Mouse (Mus musculus): Measurements from ENCODE around the gene Serpina3j. TPM values are rescaled to one million over a fixed set of nuclear protein-coding genes. Genes with fewer than 3 reads are reported as not detected.
"Not testable (repeated sequence)": the region's sequence is repeated elsewhere in the genome, so short reads cannot be mapped to it uniquely, and the experiment has no call there.

Serpina3j gene
- polyA plus RNA-seq, 1 experiment from 2014 or later, result not detected

DNA sequence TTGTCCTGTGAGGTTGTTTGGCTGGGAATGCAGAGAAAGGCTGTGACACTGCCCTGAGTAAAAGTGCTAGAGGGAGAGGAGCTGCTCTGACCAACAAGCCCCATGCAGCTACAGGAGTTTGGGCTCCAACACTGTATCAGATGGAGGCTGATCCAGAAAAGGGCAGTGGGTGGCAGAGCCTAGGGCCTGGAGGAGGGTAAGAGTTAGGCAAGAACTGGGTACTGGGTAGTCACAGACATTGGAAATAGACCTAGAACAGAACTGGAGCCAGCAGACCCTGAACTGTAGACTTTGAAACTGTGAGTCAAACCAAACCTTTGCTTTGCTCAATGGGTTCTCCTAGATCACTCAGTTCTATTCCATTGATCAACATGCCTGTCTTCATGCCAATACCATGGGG is 22.5 kb downstream of the Serpina3j start:
- not testable (repeated sequence) for H3K36me3 ChIP-seq; H3K4me3 ChIP-seq; H3K4me1 ChIP-seq; H3K9me3 ChIP-seq; H3K27ac ChIP-seq; H3K9ac ChIP-seq; H3K27me3 ChIP-seq; H3K4me2 ChIP-seq (replicated peaks); ATAC-seq (ENCODE audit: insufficient number of reproducible peaks, insufficient read depth, low FRiP score, low TSS enrichment)

DNA sequence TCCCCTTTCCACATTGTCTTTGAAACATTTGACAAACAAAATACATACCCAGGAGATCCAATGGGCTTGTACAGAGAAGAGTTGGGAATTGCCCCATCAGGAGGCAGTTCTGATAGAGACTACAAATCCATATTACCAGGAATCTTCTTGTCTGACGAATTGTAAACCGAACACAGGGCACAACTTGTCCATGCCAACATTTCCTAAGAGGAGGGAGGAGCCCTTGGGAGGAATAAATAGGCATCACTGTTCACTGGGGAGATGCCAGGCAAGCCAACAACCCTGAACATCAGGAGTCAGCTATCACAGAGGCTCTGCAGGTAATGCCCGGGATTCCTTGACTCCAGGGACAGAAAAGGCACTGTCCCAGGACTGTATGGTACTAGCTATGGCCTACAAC is 23.9 kb downstream of the Serpina3j start, which contains the start of the genes Serpina3k and Serpina3m:
TSS of gene Serpina3k (plus strand) at position 261 of the 400 bp plus-strand sequence.
TSS of gene Serpina3m (plus strand) at position 261 of the 400 bp plus-strand sequence.
- not testable (repeated sequence) for ATAC-seq (ENCODE audit: insufficient number of reproducible peaks, insufficient read depth, low FRiP score, low TSS enrichment); H3K9ac ChIP-seq; H3K4me1 ChIP-seq; H3K4me3 ChIP-seq; H3K27me3 ChIP-seq; H3K27ac ChIP-seq; H3K4me2 ChIP-seq (replicated peaks); H3K36me3 ChIP-seq; H3K9me3 ChIP-seq
- 85% methylated on average over 3 of the region's 3 CpGs for WGBS

DNA sequence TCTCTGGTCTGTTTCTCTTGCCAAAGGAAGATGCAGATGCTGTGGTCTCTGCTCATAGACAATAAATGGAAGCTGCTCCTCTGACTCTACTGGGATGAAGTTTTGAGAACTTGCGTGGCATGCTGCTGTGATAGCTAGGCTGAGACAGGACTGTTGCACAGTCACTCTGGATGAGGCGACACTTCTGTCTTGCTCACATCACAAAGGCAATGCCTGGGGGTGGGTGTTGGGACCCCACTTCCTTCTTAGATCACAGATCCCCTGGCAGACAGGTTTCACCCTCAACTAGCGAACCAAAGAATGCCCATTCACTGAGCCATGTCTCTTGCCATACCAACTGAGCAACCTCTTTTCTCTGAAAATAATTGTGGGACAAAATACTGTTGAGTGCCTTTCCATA is 24.4 kb downstream of the Serpina3j start:
- Histone ChIP-seq H3K9me3 (no peaks in the 10 kb centered on the region), H3K27ac (no peak overlapping the region), H3K4me3 (no peak overlapping the region), H3K4me1 (no peaks in the 10 kb centered on the region), H3K9ac (no peak overlapping the region), H3K4me2 (replicated peaks) (no peak overlapping the region), H3K36me3 (no peaks in the 10 kb centered on the region), H3K27me3 (no peaks in the 10 kb centered on the region)
- 91% methylated on average over 3 of the region's 3 CpGs for WGBS
- ATAC-seq (ENCODE audit: insufficient number of reproducible peaks, insufficient read depth, low FRiP score, low TSS enrichment), result no peak

DNA sequence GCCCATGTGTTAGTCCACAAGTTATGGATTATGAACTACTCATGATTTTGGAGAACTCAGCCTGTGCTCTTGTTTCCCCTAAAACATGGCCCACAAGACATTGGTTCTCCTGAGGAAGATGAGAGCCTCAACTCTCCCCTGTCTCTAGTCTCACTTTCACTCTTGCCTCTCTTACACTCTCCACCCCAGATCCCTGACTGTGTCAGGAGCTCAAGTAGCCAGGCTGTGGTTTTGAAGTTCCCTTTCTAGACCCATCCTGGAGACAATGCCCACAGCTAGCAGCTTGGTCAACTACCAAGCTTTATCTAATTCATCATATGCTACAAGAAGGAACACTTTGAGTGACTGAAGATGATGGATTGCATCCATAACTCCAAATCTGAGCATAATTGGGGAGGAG is 28.1 kb downstream of the Serpina3j start:
- H3K4me3 ChIP-seq; H3K36me3 ChIP-seq; H3K27ac ChIP-seq; H3K4me1 ChIP-seq; H3K9me3 ChIP-seq; H3K4me2 ChIP-seq (replicated peaks); H3K9ac ChIP-seq; H3K27me3 ChIP-seq; ATAC-seq (ENCODE audit: insufficient number of reproducible peaks, insufficient read depth, low FRiP score, low TSS enrichment): not testable (repeated sequence)

DNA sequence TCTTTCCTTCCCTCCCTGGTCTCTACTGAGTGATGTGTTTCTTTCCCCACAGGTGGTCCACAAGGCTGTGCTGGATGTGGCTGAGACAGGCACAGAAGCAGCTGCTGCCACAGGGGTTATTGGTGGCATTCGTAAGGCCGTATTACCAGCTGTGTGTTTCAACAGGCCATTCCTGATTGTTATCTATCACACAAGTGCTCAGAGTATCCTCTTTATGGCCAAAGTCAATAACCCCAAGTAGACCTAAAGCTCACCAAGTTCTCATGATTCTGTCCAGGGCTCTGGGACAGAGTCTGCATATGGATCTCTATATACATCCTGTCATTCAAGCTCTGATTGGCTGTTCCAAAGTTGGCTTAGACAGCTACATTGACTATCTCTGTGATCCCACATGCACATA is 30.8 kb downstream of the Serpina3j start:
- ATAC-seq (ENCODE audit: insufficient number of reproducible peaks, insufficient read depth, low FRiP score, low TSS enrichment), result no peak
- H3K27me3 ChIP-seq, result no peaks in the 10 kb centered on the region
- no peaks in the 10 kb centered on the region for H3K36me3 ChIP-seq
- no peaks in the 10 kb centered on the region for H3K9me3 ChIP-seq
- H3K4me3 ChIP-seq, result no peak overlapping the region
- no peak overlapping the region for H3K9ac ChIP-seq
- no peak overlapping the region for H3K27ac ChIP-seq
- H3K4me1 ChIP-seq, result no peaks in the 10 kb centered on the region
- H3K4me2 ChIP-seq (replicated peaks), result no peak overlapping the region
- 72% methylated on average over 2 of the region's 2 CpGs for WGBS

DNA sequence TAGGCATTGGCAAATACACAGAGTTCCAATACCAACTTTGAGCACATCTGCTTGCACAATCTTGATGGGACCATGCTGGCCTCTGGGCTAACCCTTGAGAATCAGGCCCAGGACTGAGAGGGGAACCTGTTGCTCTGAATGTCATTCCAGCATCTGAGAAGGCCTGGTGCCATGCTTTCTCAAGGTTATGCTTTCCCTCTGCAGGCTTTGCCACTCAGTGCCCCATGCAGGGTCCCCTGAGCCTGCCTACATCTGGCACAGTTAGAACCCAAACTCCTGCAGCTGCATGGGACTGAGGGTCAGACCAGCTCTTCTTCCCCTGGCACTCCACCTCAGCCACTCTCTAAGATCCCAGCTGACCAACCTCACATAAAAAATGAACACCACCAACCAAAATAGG is 31.4 kb downstream of the Serpina3j start:
- Histone ChIP-seq H3K4me1 (no peaks in the 10 kb centered on the region), H3K27me3 (no peaks in the 10 kb centered on the region), H3K4me3 (no peak overlapping the region), H3K4me2 (replicated peaks) (no peak overlapping the region), H3K9ac (no peak overlapping the region), H3K27ac (no peak overlapping the region), H3K9me3 (no peaks in the 10 kb centered on the region), H3K36me3 (no peaks in the 10 kb centered on the region)
- no peak for ATAC-seq (ENCODE audit: insufficient number of reproducible peaks, insufficient read depth, low FRiP score, low TSS enrichment)

DNA sequence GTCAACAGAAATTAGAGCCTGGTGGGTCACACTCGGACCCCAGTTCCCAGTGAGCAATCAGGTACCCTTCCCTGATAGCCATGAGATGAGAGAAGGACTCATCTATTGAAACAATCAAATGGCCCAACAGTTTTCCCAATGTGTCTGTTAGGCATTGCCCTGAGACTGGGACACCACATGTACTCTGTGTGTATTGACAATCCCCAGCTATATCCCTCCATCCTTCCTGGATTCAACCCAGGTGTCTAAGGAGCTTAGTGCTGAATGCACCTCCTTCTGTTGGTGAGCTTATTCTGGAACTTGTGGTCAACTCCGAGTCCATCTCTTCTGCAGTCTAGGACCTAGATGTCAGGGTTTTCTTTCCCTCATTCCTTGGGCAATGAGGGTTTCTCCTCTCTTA is 32.7 kb downstream of the Serpina3j start:
- Histone ChIP-seq H3K4me3 (no peak overlapping the region), H3K9me3 (no peaks in the 10 kb centered on the region), H3K36me3 (no peaks in the 10 kb centered on the region), H3K27ac (no peak overlapping the region), H3K4me1 (no peaks in the 10 kb centered on the region), H3K9ac (no peak overlapping the region), H3K4me2 (replicated peaks) (no peak overlapping the region), H3K27me3 (no peaks in the 10 kb centered on the region)
- WGBS, result 75% methylated on average over 2 of the region's 2 CpGs
- ATAC-seq (ENCODE audit: insufficient number of reproducible peaks, insufficient read depth, low FRiP score, low TSS enrichment), result no peak

DNA sequence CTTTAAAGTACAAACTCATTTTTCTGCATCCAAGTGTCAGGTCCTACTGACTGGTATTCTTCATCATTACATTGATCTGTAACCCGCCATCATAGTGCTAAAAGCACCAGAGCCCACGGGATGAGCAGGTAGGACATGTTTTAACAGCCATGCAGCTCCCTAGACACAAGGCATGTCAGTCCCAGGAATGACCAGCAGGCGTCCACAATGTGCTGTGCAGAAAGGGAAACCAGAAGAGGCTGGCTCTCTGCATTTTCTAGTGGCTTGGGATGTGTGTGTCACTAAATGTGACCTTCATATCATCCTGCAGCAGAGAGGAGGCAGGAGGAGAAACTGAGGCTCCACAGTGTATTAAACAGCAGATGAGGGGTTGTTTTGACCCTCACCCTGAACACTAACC is 37.5 kb downstream of the Serpina3j start:
- WGBS, result 39% methylated on average over 3 of the region's 3 CpGs
- H3K4me1 ChIP-seq; H3K36me3 ChIP-seq; H3K4me3 ChIP-seq; H3K27me3 ChIP-seq; H3K27ac ChIP-seq; H3K9ac ChIP-seq; ATAC-seq (ENCODE audit: insufficient number of reproducible peaks, insufficient read depth, low FRiP score, low TSS enrichment); H3K4me2 ChIP-seq (replicated peaks); H3K9me3 ChIP-seq: not testable (repeated sequence)

DNA sequence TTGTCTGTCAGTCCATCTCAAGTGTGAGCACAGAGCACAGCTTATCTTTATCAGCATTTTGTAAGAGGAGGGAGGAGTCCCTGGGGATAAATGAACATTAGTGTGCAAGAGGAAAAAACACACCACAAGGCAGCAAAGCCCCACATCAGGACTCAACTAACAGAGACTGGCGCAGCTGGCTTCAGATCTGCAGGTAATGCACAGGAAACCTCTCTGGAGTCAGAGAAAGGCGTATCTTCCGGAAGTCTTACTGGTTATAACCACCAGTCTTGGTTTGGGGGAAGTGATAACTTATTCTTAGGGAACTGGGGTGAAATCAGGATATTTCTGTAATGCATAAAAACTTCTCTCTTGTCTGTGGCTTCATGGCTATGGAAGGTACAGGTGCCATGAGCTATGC is 41.7 kb downstream of the Serpina3j start:
- Histone ChIP-seq H3K9me3 (no peaks in the 10 kb centered on the region), H3K4me3 (no peak overlapping the region), H3K4me2 (replicated peaks) (no peak overlapping the region), H3K27ac (no peak overlapping the region), H3K27me3 (no peaks in the 10 kb centered on the region), H3K36me3 (no peaks in the 10 kb centered on the region), H3K4me1 (no peaks in the 10 kb centered on the region), H3K9ac (no peak overlapping the region)
- ATAC-seq (ENCODE audit: insufficient number of reproducible peaks, insufficient read depth, low FRiP score, low TSS enrichment), result no peak
- 72% methylated on average over 3 of the region's 3 CpGs for WGBS

DNA sequence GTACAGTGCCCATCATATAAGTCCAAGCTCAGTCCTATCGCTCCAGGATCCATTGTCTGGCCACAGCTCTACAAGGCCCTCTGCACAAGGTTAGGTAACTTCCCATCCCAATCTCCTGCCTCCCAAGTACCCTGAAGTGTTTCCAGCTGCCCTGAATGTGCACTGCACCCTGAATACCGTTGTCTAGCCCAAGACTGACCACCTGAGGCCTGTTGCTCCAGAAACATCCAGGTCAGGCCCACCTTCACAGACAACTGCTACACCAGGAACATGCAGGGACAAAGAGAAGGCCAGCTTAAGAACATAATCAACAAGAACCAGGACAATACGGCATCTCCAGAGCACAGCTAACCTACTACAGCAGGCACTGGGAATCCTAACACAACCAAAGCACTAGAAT is 55.6 kb downstream of the Serpina3j start:
- ATAC-seq (ENCODE audit: insufficient number of reproducible peaks, insufficient read depth, low FRiP score, low TSS enrichment), result no peak
- Histone ChIP-seq H3K4me2 (replicated peaks) (no peak overlapping the region), H3K4me3 (no peak overlapping the region), H3K27me3 (no peaks in the 10 kb centered on the region), H3K27ac (no peak overlapping the region), H3K36me3 (no peaks in the 10 kb centered on the region), H3K9ac (no peak overlapping the region), H3K4me1 (no peaks in the 10 kb centered on the region), H3K9me3 (no peaks in the 10 kb centered on the region)
- 85% methylated on average over 3 of the region's 3 CpGs for WGBS

Other genes with a start within 250 kb of the Serpina3j start
- gene Serpina5, start 213.4 kb upstream of the Serpina3j start, polyA plus RNA-seq (2016; fragmentation: Nextera tagmentation; extraction: Ambion mirVana), result not detected in 2 replicates
- not detected in 2 replicates for gene Serpina3a, start 201.8 kb upstream of the Serpina3j start, polyA plus RNA-seq (2016; fragmentation: Nextera tagmentation; extraction: Ambion mirVana)
- not detected in 2 replicates for gene Serpina3b, start 186.6 kb upstream of the Serpina3j start, polyA plus RNA-seq (2016; fragmentation: Nextera tagmentation; extraction: Ambion mirVana)
- not detected in 2 replicates for gene Serpina3c, start 160.7 kb upstream of the Serpina3j start, polyA plus RNA-seq (2016; fragmentation: Nextera tagmentation; extraction: Ambion mirVana)
- gene Serpina3f, start 100.0 kb upstream of the Serpina3j start, polyA plus RNA-seq (2016; fragmentation: Nextera tagmentation; extraction: Ambion mirVana), result 0.08 and 0.14 TPM in 2 replicates
- gene Serpina3g, start 78.3 kb upstream of the Serpina3j start, polyA plus RNA-seq (2016; fragmentation: Nextera tagmentation; extraction: Ambion mirVana), result 1.2 TPM in 2 replicates
- 0.13 TPM in 1 of 2 replicates, not detected in the other for gene Serpina3i, start 51.4 kb upstream of the Serpina3j start, polyA plus RNA-seq (2016; fragmentation: Nextera tagmentation; extraction: Ambion mirVana)
- gene Serpina3k, start 23.9 kb downstream of the Serpina3j start, polyA plus RNA-seq (2016; fragmentation: Nextera tagmentation; extraction: Ambion mirVana), result not detected in 2 replicates
- gene Serpina3m, start 23.9 kb downstream of the Serpina3j start, polyA plus RNA-seq (2016; fragmentation: Nextera tagmentation; extraction: Ambion mirVana), result not detected in 2 replicates
- gene Serpina3n, start 92.2 kb downstream of the Serpina3j start, polyA plus RNA-seq (2016; fragmentation: Nextera tagmentation; extraction: Ambion mirVana), result 0.18 TPM in 1 of 2 replicates, not detected in the other
- 47.2 and 64.8 TPM in 2 replicates for gene Gsc, start 158.8 kb downstream of the Serpina3j start, polyA plus RNA-seq (2016; fragmentation: Nextera tagmentation; extraction: Ambion mirVana)

All from embryonic facial prominence, embryonic 12.5 days (tissue).